Mouse (Mus musculus) spleen, postnatal 4 days (tissue): Measurements from ENCODE around the gene Pcp4l1.

Experiments used
- DNase-seq, 2 experiments: peaks; one replicate each; pipeline ENCODE4 v3.0.0; 2022; ENCODE audit warnings: low spot score in 2 of 2

The Pcp4l1 gene

DNA sequence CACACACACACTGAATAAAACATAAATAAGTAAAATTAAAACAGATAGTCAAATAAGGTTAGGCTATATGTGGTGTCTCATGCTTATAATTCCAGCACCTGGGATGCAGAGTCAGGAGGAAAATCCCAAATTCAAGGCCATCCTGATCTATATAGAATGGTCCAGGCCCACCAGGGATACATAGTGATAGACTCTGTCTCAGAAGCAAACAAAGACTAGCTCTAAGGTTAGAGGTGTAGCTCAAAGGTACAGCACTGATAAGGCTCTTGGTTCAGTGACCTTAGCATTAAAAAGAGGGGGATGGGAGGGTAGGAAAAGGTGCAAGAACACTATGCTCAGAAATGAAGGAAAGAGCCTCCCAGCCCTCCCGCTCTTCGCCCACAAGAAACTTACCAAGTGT lies 60.5 kb downstream of the Pcp4l1 start:
- DNase-seq = no peak

- no peak for DNase-seq
Measured at GRCm38 (mm10) chr1:171130971-171131370, 65.1 kb downstream of the Pcp4l1 start.

- DNase-seq = no peak
Measured at GRCm38 (mm10) chr1:171129251-171129650, 66.8 kb downstream of the Pcp4l1 start.

DNA sequence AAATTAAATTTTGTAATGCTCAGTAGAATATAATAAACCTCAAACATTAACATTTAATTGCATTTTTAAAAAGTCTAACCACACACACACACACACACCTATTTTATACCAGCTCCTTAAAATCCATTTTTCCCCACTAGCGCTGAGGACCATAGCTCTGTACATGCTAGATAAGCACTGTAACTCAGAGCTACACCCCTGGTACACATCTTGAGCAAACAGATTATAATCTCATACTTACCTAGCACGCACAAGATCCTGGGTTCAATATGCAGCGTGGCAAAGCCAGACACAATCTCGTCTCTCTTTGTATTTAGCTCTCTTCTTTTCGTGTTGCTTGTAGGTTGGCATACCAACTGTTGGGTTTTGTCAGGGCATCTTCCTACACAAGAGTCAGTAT lies 71.7 kb downstream of the Pcp4l1 start:
- DNase-seq = no peak
